Mouse (Mus musculus): ENCODE data around the gene Etv3. TPM values are rescaled to one million over a fixed set of nuclear protein-coding genes. Genes with fewer than 3 reads are reported as not detected.
A peak's percentile ranks its signal among the peaks of the same experiment; 100 is the strongest.

The Etv3 gene
- total and polyA plus RNA-seq, 3 experiments: 12.6 to 24.1 (median 16.8) TPM

DNA sequence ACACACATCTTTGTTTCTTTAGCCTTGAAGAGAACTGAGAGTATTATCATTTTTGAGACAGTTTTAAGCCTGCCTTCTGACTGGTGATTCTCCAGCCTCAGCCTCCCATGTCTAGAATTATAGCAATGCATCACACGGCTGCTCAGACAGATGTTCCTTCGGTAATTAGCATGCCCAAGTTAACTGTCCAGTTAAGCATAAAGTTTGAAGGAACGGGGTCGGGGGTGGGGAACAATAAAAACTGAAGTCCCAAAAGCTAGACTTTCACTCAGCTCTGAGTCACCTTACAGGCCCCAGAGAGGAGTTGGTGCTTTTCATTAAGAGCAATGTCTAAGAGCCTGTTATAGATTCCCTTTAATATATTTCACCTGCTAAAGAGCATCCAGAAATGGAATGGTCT lies 37.8 kb upstream of the Etv3 start (continued):
- TF ChIP-seq MAZ (IDR thresholded peaks at IDR 0.05; ENCODE audit: low read depth, low read length): no peak
- TF ChIP-seq E2F4 (IDR thresholded peaks at IDR 0.05; ENCODE audit: insufficient replicate concordance, low read depth, low read length): no peak
- no peak; the same call in 1 of the 2 replicates for TF ChIP-seq IRF4 (IDR thresholded peaks at IDR 0.05; ENCODE audit: low read depth, low read length)

DNA sequence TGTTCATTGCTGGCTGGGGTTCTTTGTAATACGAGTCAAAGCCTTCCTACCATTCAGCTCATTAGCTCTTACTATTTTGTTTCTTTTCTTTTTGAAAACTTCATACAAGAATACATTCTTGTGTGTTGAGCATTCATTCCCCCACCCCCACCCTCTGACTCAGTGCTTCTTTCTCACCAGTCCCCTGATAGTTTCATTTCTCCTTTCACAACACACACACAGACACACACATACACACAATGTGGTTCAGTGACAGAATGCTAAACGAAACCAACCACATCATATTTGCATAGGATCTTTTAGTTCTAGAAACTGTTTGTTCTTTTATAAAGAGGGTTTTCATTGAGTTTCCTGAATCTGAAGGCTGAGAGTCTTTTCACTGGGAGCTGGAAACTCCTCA lies 37.3 kb upstream of the Etv3 start:
- peaks cover 9 to 40% of the 10 kb centered on the region in 2 experiments for H3K4me1 ChIP-seq (ENCODE audit: control insufficient read depth in 1 of 2, insufficient read depth in 2 of 2)
- peaks cover 0 to 5% of the 10 kb centered on the region in 2 experiments for H3K36me3 ChIP-seq (replicated peaks in 1 of 2; ENCODE audit: control insufficient read depth in 1 of 2, insufficient read depth in 1 of 2, low read length in 1 of 2)
- H3K4me2 ChIP-seq (ENCODE audit: insufficient read depth, low read depth, poor library complexity, severe bottlenecking): peak overlapping the region; percentile 97
- peak overlapping the region; percentile 99 for H3K27ac ChIP-seq (ENCODE audit: insufficient read depth, low read depth)
- DNase-seq (ENCODE audit: extremely low read depth): peak; percentile 94
- H3K9me3 ChIP-seq (replicated peaks; ENCODE audit: low read length): peaks cover 5% of the 10 kb centered on the region
- dilution Hi-C loops (cut with MboI; ENCODE audit: extremely low pct_ligation_motif_present, extremely low pct_unique_long_range_greater_than_20kb, low sequenced_read_pairs): no loop called here
- H3K9ac ChIP-seq (ENCODE audit: insufficient read depth, low read depth): peak overlapping the region; percentile 71
- no peaks in the 10 kb centered on the region for H3K27me3 ChIP-seq (replicated peaks)
- H3K4me3 ChIP-seq (replicated peaks in 1 of 3; ENCODE audit: low read depth in 2 of 3, low read length in 2 of 3, poor library complexity in 1 of 3): no peak overlapping the region
- no peaks in the 10 kb centered on the region for H3K79me2 ChIP-seq (replicated peaks; ENCODE audit: control insufficient read depth, extremely low read depth, insufficient read depth, poor library complexity, severe bottlenecking)
- in situ Hi-C loops (cut with MboI; ENCODE audit: low pct_ligation_motif_present, low pct_unique_long_range_greater_than_20kb, low sequenced_read_pairs): no loop called here
- peak; percentile 99 for TF ChIP-seq IRF4 (IDR thresholded peaks at IDR 0.05; ENCODE audit: low read depth, low read length)
- peak; percentile 86 for TF ChIP-seq BHLHE40 (IDR thresholded peaks at IDR 0.05; ENCODE audit: low read depth, low read length)
- TF ChIP-seq POLR2AphosphoS2 (IDR thresholded peaks at IDR 0.05; ENCODE audit: low read depth, low read length): peak; percentile 51; the same call in 1 of the 2 replicates
- peak; percentile 96 for TF ChIP-seq ETS1 (conservative IDR thresholded peaks at IDR 0.05; ENCODE audit: low read depth, low read length)
- peak; percentile 28; the same call in 1 of the 2 replicates for TF ChIP-seq SMC3 (IDR thresholded peaks at IDR 0.05; ENCODE audit: low read depth, low read length)
- TF ChIP-seq MEF2A (IDR thresholded peaks at IDR 0.05; ENCODE audit: borderline replicate concordance, low read depth, low read length): peak; percentile 90
- TF ChIP-seq MAFK (IDR thresholded peaks at IDR 0.05; ENCODE audit: insufficient replicate concordance, low read length): peak; percentile 91
- no peak; the same call in 1 of the 2 replicates for TF ChIP-seq ZKSCAN1 (IDR thresholded peaks at IDR 0.05; ENCODE audit: borderline replicate concordance, low read depth, low read length)
- TF ChIP-seq CHD1 (IDR thresholded peaks at IDR 0.05; ENCODE audit: low read depth, low read length): no peak
- TF ChIP-seq RCOR1 (conservative IDR thresholded peaks at IDR 0.05; ENCODE audit: low read depth, low read length): peak; percentile 95
- TF ChIP-seq EP300 (IDR thresholded peaks at IDR 0.05; ENCODE audit: low read length): peak; percentile 99
- no peak for TF ChIP-seq USF2 (conservative IDR thresholded peaks at IDR 0.05; ENCODE audit: low read depth, low read length)
- TF ChIP-seq ZNF384 (IDR thresholded peaks at IDR 0.05; ENCODE audit: low read depth, low read length): peak; percentile 35; the same call in 1 of the 2 replicates
- TF ChIP-seq E2F4 (IDR thresholded peaks at IDR 0.05; ENCODE audit: insufficient replicate concordance, low read depth, low read length): no peak
- no peak for TF ChIP-seq NRF1 (IDR thresholded peaks at IDR 0.05; ENCODE audit: low read depth, low read length)
- peak; percentile 83; the same call in 1 of the 2 replicates for TF ChIP-seq MYC (IDR thresholded peaks at IDR 0.05; ENCODE audit: low read depth, low read length)
- peak; percentile 52; the same call in 1 of the 2 replicates for TF ChIP-seq NELFE (IDR thresholded peaks at IDR 0.05; ENCODE audit: low read depth, low read length)
- TF ChIP-seq USF1 (IDR thresholded peaks at IDR 0.05; ENCODE audit: low read depth, low read length): no peak
- TF ChIP-seq JUN (IDR thresholded peaks at IDR 0.05; ENCODE audit: insufficient read depth, low read depth, low read length): peak; percentile 80
- peak; percentile 96 for TF ChIP-seq TCF12 (IDR thresholded peaks at IDR 0.05; ENCODE audit: low read depth, low read length)
- no peak for TF ChIP-seq UBTF (IDR thresholded peaks at IDR 0.05; ENCODE audit: low read depth, low read length)
- no peak for TF ChIP-seq ZC3H11A (IDR thresholded peaks at IDR 0.05; ENCODE audit: low read depth, low read length)
- no peak for TF ChIP-seq PAX5 (IDR thresholded peaks at IDR 0.05; ENCODE audit: low read length)
- peak; percentile 34; the same call in 1 of the 2 replicates for TF ChIP-seq HCFC1 (IDR thresholded peaks at IDR 0.05; ENCODE audit: low read depth, low read length)
- peak; percentile 45; the same call in 1 of the 2 replicates for TF ChIP-seq MXI1 (IDR thresholded peaks at IDR 0.05; ENCODE audit: low read depth, low read length)
- 0 out of 2 replicates have a peak, but pooled peaks have one; percentile 50 for TF ChIP-seq KAT2A (IDR thresholded peaks at IDR 0.05; ENCODE audit: insufficient replicate concordance, low read length)
- no peak for TF ChIP-seq CTCF (conservative IDR thresholded peaks at IDR 0.05 in 1 of 2, IDR thresholded peaks at IDR 0.05 in 1 of 2; ENCODE audit: low read depth in 2 of 2, low read length in 2 of 2)
- TF ChIP-seq ZMIZ1 (IDR thresholded peaks at IDR 0.05; ENCODE audit: low read depth, low read length): no peak
- TF ChIP-seq CHD2 (IDR thresholded peaks at IDR 0.05; ENCODE audit: low read length): peak; percentile 97
- no peak; the same call in 1 of the 2 replicates for TF ChIP-seq RAD21 (IDR thresholded peaks at IDR 0.05; ENCODE audit: low read depth, low read length)
- TF ChIP-seq ELF1 (IDR thresholded peaks at IDR 0.05; ENCODE audit: low read depth, low read length): peak; percentile 29; the same call in 1 of the 2 replicates
- TF ChIP-seq GABPA (IDR thresholded peaks at IDR 0.05; ENCODE audit: insufficient replicate concordance, low read depth, low read length): no peak
- TF ChIP-seq MAX (IDR thresholded peaks at IDR 0.05; ENCODE audit: low read length): peak; percentile 23; the same call in 1 of the 2 replicates
- peak; percentile 89 for TF ChIP-seq JUND (conservative IDR thresholded peaks at IDR 0.05; ENCODE audit: low read depth, low read length)
- no peak for TF ChIP-seq POLR2A (IDR thresholded peaks at IDR 0.05; ENCODE audit: low read depth, low read length)
- TF ChIP-seq TBP (conservative IDR thresholded peaks at IDR 0.05; ENCODE audit: low read depth, low read length): 0 out of 2 replicates have a peak, but pooled peaks have one; percentile 51
